Mouse (Mus musculus): ENCODE results near the gene Zfp750. TPM values are rescaled to one million over a fixed set of nuclear protein-coding genes. Genes with fewer than 3 reads are reported as not detected.

Zfp750 gene
- total RNA-seq, 1 experiment, result 1.5 TPM

DNA sequence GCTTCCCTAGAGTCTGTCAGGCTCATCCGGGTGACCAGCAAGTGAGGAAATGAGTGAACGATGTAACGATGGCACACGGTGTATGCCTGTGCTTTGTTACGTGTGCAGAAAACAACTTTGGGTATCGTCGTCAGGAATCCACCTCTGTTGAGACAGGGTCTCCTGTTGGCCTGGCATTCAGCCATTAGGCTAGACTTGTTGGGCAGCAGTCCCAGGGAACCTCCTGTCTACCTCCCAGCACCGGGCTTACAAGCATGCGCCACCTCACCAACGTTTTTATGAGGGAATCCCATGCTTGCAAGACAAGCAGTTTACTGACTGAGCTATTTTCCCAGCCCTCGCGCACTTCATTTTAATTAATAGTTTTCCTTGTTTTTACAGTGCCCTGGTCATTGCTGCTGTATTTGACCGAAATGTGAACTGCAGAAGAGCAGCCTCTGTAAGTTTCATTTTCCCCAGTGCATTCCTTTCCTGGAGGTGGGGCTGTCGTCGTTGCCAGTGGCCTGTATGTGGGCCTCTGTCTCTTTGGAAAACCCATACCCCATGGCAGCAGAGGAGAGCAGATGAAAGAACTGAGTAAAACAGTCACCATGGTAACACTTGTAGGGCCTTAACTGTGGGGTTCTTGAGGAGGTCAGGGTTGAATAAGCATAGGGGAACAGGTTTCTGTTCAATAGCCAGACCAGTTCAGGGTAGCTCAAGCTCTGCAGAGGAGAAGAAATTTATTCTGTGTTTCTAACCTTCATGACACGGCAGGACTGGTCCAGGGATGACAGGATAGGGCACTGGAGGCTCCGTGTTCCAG, 30.9 kb upstream of the Zfp750 start:
- H3K4me3 ChIP-seq (ENCODE audit: insufficient read depth in 1 of 2, low read depth in 1 of 2, low read length in 2 of 2, poor library complexity in 1 of 2, severe bottlenecking in 1 of 2), result no peak overlapping the region
- no peak for DNase-seq (ENCODE audit: low read depth, low spot score)
- 0 out of 4 replicates have a peak, but pooled peaks cover 0 to 3% of the 10 kb centered on the region in 2 experiments for H3K4me1 ChIP-seq (ENCODE audit: control insufficient read depth in 2 of 2, insufficient read depth in 2 of 2, low read length in 2 of 2, poor library complexity in 1 of 2)
- TF ChIP-seq ZC3H11A (IDR thresholded peaks at IDR 0.05; ENCODE audit: borderline replicate concordance, low read depth, low read length) (no peak), CHD2 (IDR thresholded peaks at IDR 0.05; ENCODE audit: low read depth, low read length) (no peak)
- no peak overlapping the region for H3K9ac ChIP-seq (ENCODE audit: insufficient read depth, low read depth, low read length, poor library complexity, severe bottlenecking)
- H3K9me3 ChIP-seq (ENCODE audit: control insufficient read depth, insufficient read depth, low read depth, low read length), result no peaks in the 10 kb centered on the region
- in situ Hi-C loops (cut with MboI; ENCODE audit: low sequenced_read_pairs in 2 of 2, unreplicated experiment in 2 of 2), result no loop called here
- no peak overlapping the region for H3K27ac ChIP-seq (ENCODE audit: insufficient read depth, low read depth, low read length, poor library complexity, severe bottlenecking)
- peaks cover 2% of the 10 kb centered on the region; the same call in 1 of the 2 replicates for H3K36me3 ChIP-seq (ENCODE audit: control insufficient read depth, insufficient read depth, low read length, poor library complexity, severe bottlenecking)

- Histone ChIP-seq H3K36me3 (ENCODE audit: control insufficient read depth, insufficient read depth, low read length, poor library complexity, severe bottlenecking) (peaks cover 2% of the 10 kb centered on the region; the same call in 1 of the 2 replicates), H3K9me3 (ENCODE audit: control insufficient read depth, insufficient read depth, low read depth, low read length) (no peaks in the 10 kb centered on the region), H3K9ac (ENCODE audit: insufficient read depth, low read depth, low read length, poor library complexity, severe bottlenecking) (no peak overlapping the region), H3K4me1 (ENCODE audit: control insufficient read depth in 2 of 2, insufficient read depth in 2 of 2, low read length in 2 of 2, poor library complexity in 1 of 2) (0 out of 4 replicates have a peak, but pooled peaks cover 0 to 3% of the 10 kb centered on the region in 2 experiments), H3K4me3 (ENCODE audit: insufficient read depth in 1 of 2, low read depth in 1 of 2, low read length in 2 of 2, poor library complexity in 1 of 2, severe bottlenecking in 1 of 2) (no peak overlapping the region), H3K27ac (ENCODE audit: insufficient read depth, low read depth, low read length, poor library complexity, severe bottlenecking) (no peak overlapping the region)
- TF ChIP-seq ZNF384 (IDR thresholded peaks at IDR 0.05; ENCODE audit: low read depth, low read length) (no peak), HCFC1 (IDR thresholded peaks at IDR 0.05; ENCODE audit: borderline replicate concordance, insufficient read depth, low read length) (no peak), ZC3H11A (IDR thresholded peaks at IDR 0.05; ENCODE audit: borderline replicate concordance, low read depth, low read length) (no peak), MAFK (IDR thresholded peaks at IDR 0.05; ENCODE audit: insufficient read depth, low read depth, low read length) (no peak), CHD2 (IDR thresholded peaks at IDR 0.05; ENCODE audit: low read depth, low read length) (no peak)
- DNase-seq (ENCODE audit: low read depth, low spot score), result no peak
- in situ Hi-C loops (cut with MboI; ENCODE audit: low sequenced_read_pairs in 2 of 2, unreplicated experiment in 2 of 2), result no loop called here
Measured at GRCm38 (mm10) chr11:121548996-121549842, 30.1 kb upstream of the Zfp750 start.

GRCm38 (mm10) chr11:121547925-121548324, 28.8 kb upstream of the Zfp750 start:
- no peak overlapping the region for H3K27ac ChIP-seq (ENCODE audit: insufficient read depth, low read depth, low read length, poor library complexity, severe bottlenecking)

GRCm38 (mm10) chr11:121547234-121547633, 28.1 kb upstream of the Zfp750 start:
- H3K27ac ChIP-seq (ENCODE audit: insufficient read depth, low read depth, low read length, poor library complexity, severe bottlenecking), result no peak overlapping the region
- TF ChIP-seq CHD2 (IDR thresholded peaks at IDR 0.05; ENCODE audit: low read depth, low read length), result no peak
- TF ChIP-seq HCFC1 (IDR thresholded peaks at IDR 0.05; ENCODE audit: borderline replicate concordance, insufficient read depth, low read length), result no peak
- no peak for TF ChIP-seq ZNF384 (IDR thresholded peaks at IDR 0.05; ENCODE audit: low read depth, low read length)
- no peak for TF ChIP-seq ZC3H11A (IDR thresholded peaks at IDR 0.05; ENCODE audit: borderline replicate concordance, low read depth, low read length)
- TF ChIP-seq MAFK (IDR thresholded peaks at IDR 0.05; ENCODE audit: insufficient read depth, low read depth, low read length), result no peak
- no peak overlapping the region for H3K9ac ChIP-seq (ENCODE audit: insufficient read depth, low read depth, low read length, poor library complexity, severe bottlenecking)
- in situ Hi-C loops (cut with MboI; ENCODE audit: low sequenced_read_pairs in 2 of 2, unreplicated experiment in 2 of 2), result no loop called here
- H3K36me3 ChIP-seq (ENCODE audit: control insufficient read depth, insufficient read depth, low read length, poor library complexity, severe bottlenecking), result peaks cover 2% of the 10 kb centered on the region; the same call in 1 of the 2 replicates
- no peaks in the 10 kb centered on the region for H3K9me3 ChIP-seq (ENCODE audit: control insufficient read depth, insufficient read depth, low read depth, low read length)
- no peak overlapping the region for H3K4me3 ChIP-seq (ENCODE audit: insufficient read depth in 1 of 2, low read depth in 1 of 2, low read length in 2 of 2, poor library complexity in 1 of 2, severe bottlenecking in 1 of 2)
- DNase-seq (ENCODE audit: low read depth, low spot score), result no peak
- peaks cover 0 to 13% of the 10 kb centered on the region in 2 experiments; a peak in 1 of 4 replicates for H3K4me1 ChIP-seq (ENCODE audit: control insufficient read depth in 2 of 2, insufficient read depth in 2 of 2, low read length in 2 of 2, poor library complexity in 1 of 2)

More at GRCm38 (mm10) chr11:121547925-121548324, 28.8 kb upstream of the Zfp750 start:
- Histone ChIP-seq H3K4me1 (ENCODE audit: control insufficient read depth in 2 of 2, insufficient read depth in 2 of 2, low read length in 2 of 2, poor library complexity in 1 of 2) (peaks cover 0 to 13% of the 10 kb centered on the region in 2 experiments; a peak in 1 of 4 replicates), H3K9ac (ENCODE audit: insufficient read depth, low read depth, low read length, poor library complexity, severe bottlenecking) (no peak overlapping the region), H3K4me3 (ENCODE audit: insufficient read depth in 1 of 2, low read depth in 1 of 2, low read length in 2 of 2, poor library complexity in 1 of 2, severe bottlenecking in 1 of 2) (no peak overlapping the region), H3K36me3 (ENCODE audit: control insufficient read depth, insufficient read depth, low read length, poor library complexity, severe bottlenecking) (peaks cover 2% of the 10 kb centered on the region; the same call in 1 of the 2 replicates), H3K9me3 (ENCODE audit: control insufficient read depth, insufficient read depth, low read depth, low read length) (no peaks in the 10 kb centered on the region)
- no peak for DNase-seq (ENCODE audit: low read depth, low spot score)
- TF ChIP-seq HCFC1 (IDR thresholded peaks at IDR 0.05; ENCODE audit: borderline replicate concordance, insufficient read depth, low read length) (no peak), ZNF384 (IDR thresholded peaks at IDR 0.05; ENCODE audit: low read depth, low read length) (no peak), CHD2 (IDR thresholded peaks at IDR 0.05; ENCODE audit: low read depth, low read length) (no peak), ZC3H11A (IDR thresholded peaks at IDR 0.05; ENCODE audit: borderline replicate concordance, low read depth, low read length) (no peak), MAFK (IDR thresholded peaks at IDR 0.05; ENCODE audit: insufficient read depth, low read depth, low read length) (no peak)
- in situ Hi-C loops (cut with MboI; ENCODE audit: low sequenced_read_pairs in 2 of 2, unreplicated experiment in 2 of 2), result no loop called here
